Mouse (Mus musculus): Measurements from ENCODE around the gene Chpf2. TPM values are rescaled to one million over a fixed set of nuclear protein-coding genes. Genes with fewer than 3 reads are reported as not detected.
A peak's percentile ranks its signal among the peaks of the same experiment; 100 is the strongest.

The Chpf2 gene
- polyA plus RNA-seq, 1 experiment from 2014 or later, result 9.6 TPM

DNA sequence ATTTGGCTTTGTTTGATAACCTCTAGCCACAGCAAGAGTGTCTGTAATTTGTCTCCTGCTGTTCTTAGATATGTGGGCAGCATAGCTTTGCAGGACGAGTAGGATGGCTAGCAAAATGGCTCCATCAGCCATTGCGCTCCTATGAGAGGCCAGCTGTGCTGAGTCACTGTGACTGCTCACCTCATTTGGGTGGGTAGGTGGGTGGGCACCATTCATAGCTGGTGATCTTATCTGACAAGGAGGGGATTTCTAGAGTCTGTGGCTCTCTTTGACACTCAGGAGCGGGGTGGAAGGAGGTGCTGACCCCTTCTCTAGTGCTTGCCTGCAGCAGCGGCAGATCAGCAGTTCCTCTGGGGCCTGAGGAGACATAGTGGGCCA is 648 bp downstream of the Chpf2 start:
- no peaks in the 10 kb centered on the region for H3K9me3 ChIP-seq (ENCODE audit: control insufficient read depth, low read length)
- no peak overlapping the region for H3K27ac ChIP-seq (ENCODE audit: low read depth, low read length)
- H3K27me3 ChIP-seq (ENCODE audit: control insufficient read depth, insufficient read depth, low read length), result no peaks in the 10 kb centered on the region
- 36% methylated on average over 4 of the region's 4 CpGs for WGBS
- peak; percentile 86 for DNase-seq (ENCODE audit: low spot score, missing footprints)
- peak overlapping the region; percentile 73 for H3K4me3 ChIP-seq (ENCODE audit: low read depth, low read length)
- ATAC-seq (ENCODE audit: low FRiP score), result peak; percentile 8; the same call in 1 of the 2 replicates
- peak overlapping the region; percentile 81 for H3K9ac ChIP-seq (ENCODE audit: low read length)
- H3K4me1 ChIP-seq (ENCODE audit: control insufficient read depth, insufficient read depth, low read length), result peaks cover 22% of the 10 kb centered on the region
- peak overlapping the region; percentile 94 for H3K4me2 ChIP-seq
- H3K36me3 ChIP-seq (ENCODE audit: control insufficient read depth, insufficient read depth, low read length), result peaks cover 8% of the 10 kb centered on the region

DNA sequence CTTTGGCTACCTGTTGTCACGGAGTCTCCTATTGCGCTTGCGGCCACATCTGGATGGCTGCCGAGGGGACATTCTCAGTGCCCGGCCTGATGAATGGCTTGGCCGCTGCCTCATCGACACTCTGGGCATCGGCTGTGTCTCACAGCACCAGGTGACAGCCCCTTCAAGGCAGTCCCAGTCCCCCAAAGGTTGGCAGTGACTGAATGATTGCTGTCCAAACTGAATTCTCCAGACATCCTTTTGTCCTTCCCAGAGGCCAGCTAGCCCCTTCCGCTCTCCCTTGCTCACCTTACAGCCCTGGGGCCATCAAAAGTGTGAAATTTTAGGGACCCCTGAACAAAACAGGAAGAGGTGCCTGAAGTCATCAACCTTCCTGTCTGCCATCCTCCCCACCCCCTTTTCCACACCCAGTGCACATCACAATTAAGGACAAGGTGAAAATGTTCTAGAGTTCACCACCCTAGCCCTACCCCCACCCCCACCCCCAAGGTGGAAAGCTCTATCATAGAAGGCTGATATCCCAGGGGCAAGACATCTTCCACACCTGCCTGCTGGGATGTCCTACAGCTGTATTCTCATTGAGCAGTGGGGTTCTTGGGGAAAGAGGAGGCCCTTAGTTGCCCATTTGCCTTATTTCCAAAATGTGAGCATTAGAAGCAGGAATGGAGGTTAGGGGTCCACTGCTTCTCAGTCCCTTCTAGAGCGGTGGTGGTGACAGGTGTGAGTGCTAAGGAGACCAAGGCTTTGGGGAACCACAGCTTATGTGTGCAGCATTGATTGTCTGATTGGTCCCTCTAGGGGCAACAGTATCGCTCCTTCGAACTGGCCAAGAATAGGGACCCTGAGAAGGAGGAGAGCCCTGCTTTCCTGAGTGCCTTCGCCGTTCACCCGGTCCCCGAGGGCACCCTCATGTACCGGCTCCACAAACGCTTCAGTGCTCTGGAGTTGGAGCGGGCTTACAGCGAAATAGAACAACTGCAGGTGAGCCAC is 3.3 kb downstream of the Chpf2 start:
- H3K4me2 ChIP-seq, result no peak overlapping the region
- no peak overlapping the region for H3K9ac ChIP-seq (ENCODE audit: low read length)
- H3K4me3 ChIP-seq (ENCODE audit: low read depth, low read length), result no peak overlapping the region
- 88% methylated on average over 20 of the region's 20 CpGs for WGBS
- DNase-seq (ENCODE audit: low spot score, missing footprints), result peak; percentile 73
- no peaks in the 10 kb centered on the region for H3K27me3 ChIP-seq (ENCODE audit: control insufficient read depth, insufficient read depth, low read length)
- ATAC-seq (ENCODE audit: low FRiP score), result no peak
- no peaks in the 10 kb centered on the region for H3K9me3 ChIP-seq (ENCODE audit: control insufficient read depth, low read length)
- H3K36me3 ChIP-seq (ENCODE audit: control insufficient read depth, insufficient read depth, low read length), result peaks cover 20% of the 10 kb centered on the region
- no peak overlapping the region for H3K27ac ChIP-seq (ENCODE audit: low read depth, low read length)
- peaks cover 22% of the 10 kb centered on the region for H3K4me1 ChIP-seq (ENCODE audit: control insufficient read depth, insufficient read depth, low read length)

DNA sequence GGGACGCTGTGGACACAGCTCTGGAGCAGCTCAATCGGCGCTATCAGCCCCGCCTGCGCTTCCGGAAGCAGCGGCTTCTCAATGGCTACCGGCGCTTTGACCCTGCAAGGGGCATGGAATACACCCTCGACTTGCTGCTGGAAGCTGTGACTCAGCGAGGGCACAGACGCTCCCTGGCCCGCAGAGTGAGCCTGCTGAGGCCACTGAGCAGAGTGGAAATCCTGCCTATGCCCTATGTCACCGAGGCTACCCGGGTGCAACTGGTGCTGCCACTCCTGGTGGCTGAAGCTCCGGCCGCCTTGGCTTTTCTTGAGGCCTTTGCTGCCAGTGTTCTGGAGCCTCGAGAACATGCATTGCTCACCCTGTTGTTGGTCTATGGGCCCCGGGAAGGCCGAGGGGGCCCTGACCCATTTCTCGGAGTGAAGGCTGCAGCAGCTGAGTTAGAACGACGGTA is 4.8 kb downstream of the Chpf2 start:
- DNase-seq (ENCODE audit: low spot score, missing footprints), result peak; percentile 88
- Histone ChIP-seq H3K4me1 (ENCODE audit: control insufficient read depth, insufficient read depth, low read length) (peaks cover 30% of the 10 kb centered on the region), H3K36me3 (ENCODE audit: control insufficient read depth, insufficient read depth, low read length) (peaks cover 20% of the 10 kb centered on the region), H3K27me3 (ENCODE audit: control insufficient read depth, insufficient read depth, low read length) (no peaks in the 10 kb centered on the region), H3K4me2 (no peak overlapping the region; the same call in 1 of the 2 replicates), H3K4me3 (ENCODE audit: low read depth, low read length) (0 out of 2 replicates have a peak overlapping the region, but pooled peaks have one; percentile 4), H3K9ac (ENCODE audit: low read length) (peak overlapping the region; percentile 18; the same call in 1 of the 2 replicates), H3K27ac (ENCODE audit: low read depth, low read length) (no peak overlapping the region), H3K9me3 (ENCODE audit: control insufficient read depth, low read length) (no peaks in the 10 kb centered on the region)
- WGBS, result 22% methylated on average over 23 of the region's 23 CpGs
- ATAC-seq (ENCODE audit: low FRiP score), result no peak

- Histone ChIP-seq H3K4me2 (no peak overlapping the region), H3K9me3 (ENCODE audit: control insufficient read depth, low read length) (no peaks in the 10 kb centered on the region), H3K27ac (ENCODE audit: low read depth, low read length) (no peak overlapping the region), H3K4me1 (ENCODE audit: control insufficient read depth, insufficient read depth, low read length) (peaks cover 37% of the 10 kb centered on the region), H3K36me3 (ENCODE audit: control insufficient read depth, insufficient read depth, low read length) (peaks cover 20% of the 10 kb centered on the region), H3K9ac (ENCODE audit: low read length) (no peak overlapping the region; the same call in 1 of the 2 replicates), H3K27me3 (ENCODE audit: control insufficient read depth, insufficient read depth, low read length) (no peaks in the 10 kb centered on the region), H3K4me3 (ENCODE audit: low read depth, low read length) (no peak overlapping the region)
- DNase-seq (ENCODE audit: low spot score, missing footprints) (no peak), ATAC-seq (ENCODE audit: low FRiP score) (no peak)
- WGBS, result 63% methylated on average over 24 of the region's 24 CpGs
Observed at GRCm38 (mm10) chr5:24591796-24592470, 5.4 kb downstream of the Chpf2 start.

- peaks cover 20% of the 10 kb centered on the region for H3K36me3 ChIP-seq (ENCODE audit: control insufficient read depth, insufficient read depth, low read length)
- H3K4me2 ChIP-seq, result no peak overlapping the region
- H3K4me1 ChIP-seq (ENCODE audit: control insufficient read depth, insufficient read depth, low read length), result peaks cover 35% of the 10 kb centered on the region
- no peak overlapping the region for H3K27ac ChIP-seq (ENCODE audit: low read depth, low read length)
- ATAC-seq (ENCODE audit: low FRiP score), result no peak
- peak; percentile 86 for DNase-seq (ENCODE audit: low spot score, missing footprints)
- no peaks in the 10 kb centered on the region for H3K27me3 ChIP-seq (ENCODE audit: control insufficient read depth, insufficient read depth, low read length)
- H3K9me3 ChIP-seq (ENCODE audit: control insufficient read depth, low read length), result no peaks in the 10 kb centered on the region
- no peak overlapping the region for H3K9ac ChIP-seq (ENCODE audit: low read length)
- WGBS, result 67% methylated on average over 21 of the region's 21 CpGs
- H3K4me3 ChIP-seq (ENCODE audit: low read depth, low read length), result no peak overlapping the region
Observed at GRCm38 (mm10) chr5:24592471-24593160, 6.1 kb downstream of the Chpf2 start.

GRCm38 (mm10) chr5:24593230-24593629 is 6.7 kb downstream of the Chpf2 start:
- Histone ChIP-seq H3K4me3 (ENCODE audit: low read depth, low read length) (no peak overlapping the region), H3K36me3 (ENCODE audit: control insufficient read depth, insufficient read depth, low read length) (peaks cover 20% of the 10 kb centered on the region), H3K27ac (ENCODE audit: low read depth, low read length) (no peak overlapping the region), H3K4me2 (no peak overlapping the region), H3K4me1 (ENCODE audit: control insufficient read depth, insufficient read depth, low read length) (peaks cover 37% of the 10 kb centered on the region), H3K27me3 (ENCODE audit: control insufficient read depth, insufficient read depth, low read length) (no peaks in the 10 kb centered on the region), H3K9ac (ENCODE audit: low read length) (no peak overlapping the region), H3K9me3 (ENCODE audit: control insufficient read depth, low read length) (no peaks in the 10 kb centered on the region)
- ATAC-seq (ENCODE audit: low FRiP score) (no peak), DNase-seq (ENCODE audit: low spot score, missing footprints) (peak; percentile 79)
- 71% methylated on average over 10 of the region's 10 CpGs for WGBS

GRCm38 (mm10) chr5:24593928-24594327 is 7.4 kb downstream of the Chpf2 start:
- ATAC-seq (ENCODE audit: low FRiP score), result no peak
- H3K4me1 ChIP-seq (ENCODE audit: control insufficient read depth, insufficient read depth, low read length), result peaks cover 44% of the 10 kb centered on the region
- no peak overlapping the region for H3K27ac ChIP-seq (ENCODE audit: low read depth, low read length)
- H3K4me3 ChIP-seq (ENCODE audit: low read depth, low read length), result no peak overlapping the region
- no peaks in the 10 kb centered on the region for H3K27me3 ChIP-seq (ENCODE audit: control insufficient read depth, insufficient read depth, low read length)
- no peak overlapping the region for H3K9ac ChIP-seq (ENCODE audit: low read length)
- DNase-seq (ENCODE audit: low spot score, missing footprints), result peak; percentile 69
- no peak overlapping the region for H3K4me2 ChIP-seq
- H3K9me3 ChIP-seq (ENCODE audit: control insufficient read depth, low read length), result no peaks in the 10 kb centered on the region
- 77% methylated on average over 10 of the region's 10 CpGs for WGBS
- H3K36me3 ChIP-seq (ENCODE audit: control insufficient read depth, insufficient read depth, low read length), result peaks cover 20% of the 10 kb centered on the region

DNA sequence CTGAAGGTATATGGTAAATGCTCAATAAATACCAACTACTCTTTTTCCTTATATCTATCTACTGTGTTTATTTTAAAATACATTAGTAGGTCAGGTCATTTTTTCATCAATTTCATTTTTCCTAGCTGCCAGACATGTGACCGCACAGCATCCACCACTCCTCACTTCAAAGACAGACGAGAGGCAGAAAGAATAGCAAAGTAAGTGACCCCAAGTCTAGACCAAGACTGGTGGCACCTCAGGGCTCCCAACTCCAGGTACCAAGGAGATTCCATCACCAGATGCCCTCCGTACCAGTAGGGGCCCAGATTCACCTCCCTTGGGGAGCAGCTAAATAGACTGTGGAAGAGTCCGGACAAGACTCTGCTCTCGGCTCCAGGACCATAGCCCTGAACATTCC is 7.8 kb downstream of the Chpf2 start:
- DNase-seq (ENCODE audit: low spot score, missing footprints) (peak; percentile 72), ATAC-seq (ENCODE audit: low FRiP score) (no peak)
- H3K9me3 ChIP-seq (ENCODE audit: control insufficient read depth, low read length), result no peaks in the 10 kb centered on the region
- no peak overlapping the region for H3K27ac ChIP-seq (ENCODE audit: low read depth, low read length)
- 87% methylated on average over 5 of the region's 5 CpGs for WGBS
- no peak overlapping the region for H3K9ac ChIP-seq (ENCODE audit: low read length)
- no peak overlapping the region for H3K4me3 ChIP-seq (ENCODE audit: low read depth, low read length)
- H3K27me3 ChIP-seq (ENCODE audit: control insufficient read depth, insufficient read depth, low read length), result no peaks in the 10 kb centered on the region; the same call in 1 of the 2 replicates
- H3K4me1 ChIP-seq (ENCODE audit: control insufficient read depth, insufficient read depth, low read length), result peaks cover 47% of the 10 kb centered on the region
- H3K36me3 ChIP-seq (ENCODE audit: control insufficient read depth, insufficient read depth, low read length), result peaks cover 20% of the 10 kb centered on the region
- no peak overlapping the region for H3K4me2 ChIP-seq
